Mouse (Mus musculus): ENCODE data around the gene Ndufaf8. TPM values are rescaled to one million over a fixed set of nuclear protein-coding genes. Genes with fewer than 3 reads are reported as not detected.

Gene Ndufaf8
- polyA plus RNA-seq, 1 experiment from 2014 or later, result 92.2 TPM

- peaks cover 16% of the 10 kb centered on the region for H3K27me3 ChIP-seq (ENCODE audit: insufficient read depth, poor library complexity, severe bottlenecking)
- no peak overlapping the region for H3K4me3 ChIP-seq
- 39% methylated on average over 11 of the region's 11 CpGs for WGBS
- no peak for DNase-seq (ENCODE audit: low spot score)
- no peaks in the 10 kb centered on the region for H3K9me3 ChIP-seq
- peaks cover 92% of the 10 kb centered on the region for H3K36me3 ChIP-seq
- H3K4me1 ChIP-seq, result peaks cover 74% of the 10 kb centered on the region
- H3K27ac ChIP-seq, result peak overlapping the region; percentile 17; the same call in 1 of the 2 replicates
Observed at GRCm38 (mm10) chr11:120069261-120069660, 29.5 kb upstream of the Ndufaf8 start.

DNA sequence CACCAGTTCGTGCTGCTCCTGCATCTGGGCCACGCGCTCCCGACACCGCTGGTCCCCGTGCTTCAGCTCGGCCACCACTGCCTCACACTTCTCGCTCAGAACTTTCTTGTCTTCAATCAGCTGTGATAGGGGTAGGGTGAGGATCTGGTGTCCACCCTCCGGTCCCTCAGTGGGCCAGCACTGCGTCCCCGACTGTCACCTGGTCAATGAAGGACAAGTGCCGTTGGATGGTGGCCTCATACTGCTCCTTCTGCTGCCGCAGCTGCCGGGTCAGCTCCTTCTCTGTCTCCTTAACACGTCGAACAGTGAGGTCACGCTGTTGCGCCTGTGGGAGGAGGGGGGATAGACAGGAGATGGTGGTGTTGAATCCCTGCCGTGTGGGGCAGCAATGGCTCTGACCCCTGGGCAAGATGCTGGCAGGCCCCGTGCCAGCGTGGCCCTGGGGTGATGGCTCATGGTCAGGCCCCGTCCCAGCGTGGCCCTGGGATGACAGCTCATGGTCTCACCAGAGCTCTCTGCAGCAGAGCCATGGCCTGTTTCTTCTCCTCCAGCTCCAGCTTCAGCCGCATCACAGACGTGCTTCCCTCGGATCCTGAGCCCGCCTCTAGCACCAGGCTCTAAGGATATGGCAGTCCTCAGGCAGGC lies 28.3 kb upstream of the Ndufaf8 start:
- Histone ChIP-seq H3K27ac (no peak overlapping the region), H3K4me1 (peaks cover 71% of the 10 kb centered on the region), H3K4me3 (no peak overlapping the region), H3K27me3 (ENCODE audit: insufficient read depth, poor library complexity, severe bottlenecking) (peaks cover 8% of the 10 kb centered on the region; the same call in 1 of the 2 replicates), H3K9me3 (no peaks in the 10 kb centered on the region), H3K36me3 (peaks cover 93% of the 10 kb centered on the region)
- DNase-seq (ENCODE audit: low spot score), result no peak
- WGBS, result 90% methylated on average over 27 of the region's 27 CpGs

DNA sequence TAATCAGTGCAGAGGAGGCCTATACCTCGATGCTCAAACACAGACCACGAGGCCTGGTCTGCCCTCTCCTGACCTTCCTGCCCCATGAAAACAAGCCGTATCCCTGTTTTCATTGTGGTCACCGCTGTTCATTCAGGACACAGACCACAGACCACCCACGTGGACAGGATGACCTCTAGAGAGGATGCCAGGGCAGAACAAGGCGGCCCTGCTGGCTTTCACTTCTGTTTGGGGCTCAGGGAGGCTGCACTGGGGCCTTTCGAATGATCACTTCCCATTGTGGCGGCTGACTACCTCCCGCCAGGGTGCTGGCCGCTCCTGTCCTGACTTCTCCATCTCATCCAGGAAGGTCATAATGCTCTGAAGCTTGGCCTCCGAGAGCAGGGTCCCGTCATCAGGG lies 27.7 kb upstream of the Ndufaf8 start:
- Histone ChIP-seq H3K27me3 (ENCODE audit: insufficient read depth, poor library complexity, severe bottlenecking) (peaks cover 8% of the 10 kb centered on the region; the same call in 1 of the 2 replicates), H3K4me3 (no peak overlapping the region), H3K4me1 (peaks cover 68% of the 10 kb centered on the region), H3K36me3 (peaks cover 97% of the 10 kb centered on the region), H3K27ac (no peak overlapping the region), H3K9me3 (no peaks in the 10 kb centered on the region)
- 73% methylated on average over 12 of the region's 12 CpGs for WGBS
- no peak for DNase-seq (ENCODE audit: low spot score)

DNA sequence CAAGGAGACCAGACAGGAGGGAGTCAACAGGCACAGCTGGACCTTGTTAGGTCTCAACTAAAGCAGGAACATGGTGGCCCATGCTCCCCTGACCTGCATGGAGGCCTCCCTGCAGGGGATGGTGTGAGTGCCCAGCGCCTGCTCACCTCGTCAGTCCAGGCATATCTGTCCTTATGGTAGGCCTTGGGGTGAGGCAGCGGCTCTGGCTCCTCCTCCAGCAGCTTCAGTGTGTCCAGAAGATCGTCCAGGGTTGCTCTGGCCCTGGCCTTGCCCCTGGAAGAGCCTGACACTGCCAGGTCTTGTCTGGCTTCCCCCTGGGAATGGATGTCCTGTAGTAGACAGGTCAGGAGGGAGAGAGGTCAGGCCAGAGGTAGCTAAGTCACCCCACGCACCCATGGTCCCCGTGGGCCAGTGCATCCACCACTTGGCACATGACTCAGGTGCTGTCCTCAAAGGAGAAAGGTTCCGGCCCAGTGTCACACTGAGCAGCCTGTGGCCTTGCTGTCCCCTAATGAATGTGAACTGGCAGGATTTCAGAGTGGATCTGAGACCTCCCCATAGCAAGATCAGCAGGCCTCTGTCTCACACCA lies 26.9 kb upstream of the Ndufaf8 start:
- H3K27ac ChIP-seq, result no peak overlapping the region
- DNase-seq (ENCODE audit: low spot score), result no peak
- no peak overlapping the region for H3K4me3 ChIP-seq
- H3K36me3 ChIP-seq, result peaks cover 97% of the 10 kb centered on the region
- peaks cover 4% of the 10 kb centered on the region; the same call in 1 of the 2 replicates for H3K27me3 ChIP-seq (ENCODE audit: insufficient read depth, poor library complexity, severe bottlenecking)
- peaks cover 60% of the 10 kb centered on the region for H3K4me1 ChIP-seq
- 83% methylated on average over 7 of the region's 7 CpGs for WGBS
- H3K9me3 ChIP-seq, result no peaks in the 10 kb centered on the region

DNA sequence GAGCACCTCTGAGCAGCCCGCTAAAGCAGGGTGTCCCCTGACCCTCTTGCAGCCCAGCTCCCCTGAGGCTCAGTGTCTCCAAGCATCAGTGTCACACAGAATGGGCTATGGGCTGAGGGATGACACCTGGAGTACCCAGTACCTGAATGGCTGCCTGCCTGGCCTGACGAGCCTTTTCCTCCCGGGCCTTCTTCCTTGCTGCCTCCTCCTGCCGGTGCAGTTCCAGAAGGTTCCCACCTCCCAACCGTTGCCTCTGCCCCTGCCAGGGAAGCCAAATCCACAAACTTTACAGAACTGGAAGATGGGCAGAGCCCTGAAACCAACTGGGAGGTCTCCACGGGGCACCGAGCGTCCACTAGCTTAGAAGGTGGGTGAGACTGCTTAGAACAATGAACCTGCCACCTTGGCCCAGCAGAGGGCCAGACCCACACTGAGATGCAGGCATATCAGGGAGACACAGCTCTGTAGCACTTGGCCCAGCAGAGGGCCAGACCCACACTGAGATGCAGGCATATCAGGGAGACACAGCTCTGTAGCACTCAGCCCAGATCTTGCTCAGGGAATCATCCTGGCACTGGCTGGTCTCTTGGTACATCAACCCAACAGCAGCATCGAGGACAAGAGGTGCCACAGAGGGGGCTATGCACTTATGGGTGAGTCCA lies 25.6 kb upstream of the Ndufaf8 start:
- Histone ChIP-seq H3K4me3 (no peak overlapping the region), H3K27ac (no peak overlapping the region), H3K9me3 (no peaks in the 10 kb centered on the region), H3K36me3 (peaks cover 95% of the 10 kb centered on the region), H3K4me1 (peaks cover 48% of the 10 kb centered on the region), H3K27me3 (ENCODE audit: insufficient read depth, poor library complexity, severe bottlenecking) (no peaks in the 10 kb centered on the region)
- 87% methylated on average over 9 of the region's 9 CpGs for WGBS
- DNase-seq (ENCODE audit: low spot score), result no peak

DNA sequence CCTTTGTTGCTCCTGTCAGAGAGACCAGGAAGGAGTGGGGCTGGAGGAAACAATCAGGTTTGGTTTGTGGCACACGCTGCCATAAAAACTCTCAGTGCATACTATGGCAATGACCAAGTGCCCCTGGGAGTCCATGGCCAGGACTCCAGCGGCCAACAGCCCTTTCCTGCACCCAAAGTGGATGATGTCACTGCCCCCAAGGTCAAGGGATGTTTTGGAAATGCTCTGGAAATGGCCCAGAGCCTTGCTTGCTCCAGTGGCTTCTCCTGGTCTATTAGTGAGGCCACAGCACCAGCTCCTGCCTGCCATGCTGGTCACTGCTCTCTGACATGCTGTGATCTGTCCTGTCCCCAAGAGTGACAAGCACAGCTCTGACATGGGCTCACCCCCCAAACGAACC lies 22.5 kb upstream of the Ndufaf8 start:
- peaks cover 98% of the 10 kb centered on the region for H3K36me3 ChIP-seq

GRCm38 (mm10) chr11:120080282-120080681 lies 18.4 kb upstream of the Ndufaf8 start:
- no peak overlapping the region for H3K4me3 ChIP-seq
- H3K27me3 ChIP-seq (ENCODE audit: insufficient read depth, poor library complexity, severe bottlenecking), result no peaks in the 10 kb centered on the region
- H3K9me3 ChIP-seq, result no peaks in the 10 kb centered on the region
- no peak for DNase-seq (ENCODE audit: low spot score)
- WGBS, result 92% methylated on average over 6 of the region's 6 CpGs
- no peak overlapping the region for H3K27ac ChIP-seq
- peaks cover 84% of the 10 kb centered on the region for H3K36me3 ChIP-seq
- peaks cover 20% of the 10 kb centered on the region for H3K4me1 ChIP-seq

More for the DNA sequence above, 22.5 kb upstream of the Ndufaf8 start:
- Histone ChIP-seq H3K9me3 (no peaks in the 10 kb centered on the region), H3K4me1 (0 out of 2 replicates have a peak, but pooled peaks cover 19% of the 10 kb centered on the region), H3K27me3 (ENCODE audit: insufficient read depth, poor library complexity, severe bottlenecking) (no peaks in the 10 kb centered on the region), H3K27ac (no peak overlapping the region), H3K4me3 (no peak overlapping the region)
- WGBS, result 73% methylated on average over 3 of the region's 3 CpGs
- no peak for DNase-seq (ENCODE audit: low spot score)

GRCm38 (mm10) chr11:120085891-120086627 lies 12.7 kb upstream of the Ndufaf8 start:
- no peak for DNase-seq (ENCODE audit: low spot score)
- under 1% methylated on average over 25 of the region's 25 CpGs for WGBS
- peaks cover 34% of the 10 kb centered on the region for H3K4me1 ChIP-seq
- no peaks in the 10 kb centered on the region for H3K9me3 ChIP-seq
- no peaks in the 10 kb centered on the region for H3K27me3 ChIP-seq (ENCODE audit: insufficient read depth, poor library complexity, severe bottlenecking)
- H3K36me3 ChIP-seq, result peaks cover 37% of the 10 kb centered on the region
- H3K4me3 ChIP-seq, result peak overlapping the region; percentile 91
- H3K27ac ChIP-seq, result peak overlapping the region; percentile 94

DNA sequence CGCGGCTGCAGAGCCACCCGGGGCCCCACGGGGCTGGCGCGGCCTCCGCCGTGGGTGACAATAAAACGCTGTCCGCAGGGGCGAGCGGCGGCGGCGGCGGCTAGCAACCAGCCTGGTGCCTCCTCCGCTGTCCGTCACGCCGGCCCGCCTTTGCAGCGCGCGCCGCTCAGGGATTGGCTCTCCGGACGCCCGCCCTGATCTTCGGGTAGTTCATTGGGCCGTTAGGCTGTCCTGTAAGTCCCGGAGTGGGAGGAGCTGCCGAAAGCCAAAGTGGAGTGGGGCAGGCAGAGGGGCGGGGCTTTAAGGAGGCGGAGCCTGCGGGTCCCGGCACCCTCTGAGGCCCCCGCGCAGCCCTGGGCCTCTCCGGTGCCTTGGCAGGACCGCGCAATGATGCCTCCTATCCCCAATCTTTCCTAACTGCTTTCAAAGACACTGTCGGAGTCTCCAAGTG lies 12.0 kb upstream of the Ndufaf8 start, which contains the start of gene Cep131:
TSS of gene Cep131 (minus strand) at position 126 of the 451 bp plus-strand sequence.
- Histone ChIP-seq H3K27ac (peak within 1 kb of the TSS; percentile 94), H3K36me3 (peaks cover 38% of the 10 kb centered on the region), H3K4me1 (peaks cover 34% of the 10 kb centered on the region), H3K27me3 (ENCODE audit: insufficient read depth, poor library complexity, severe bottlenecking) (no peaks in the 10 kb centered on the region), H3K9me3 (no peaks in the 10 kb centered on the region), H3K4me3 (peak within 1 kb of the TSS; percentile 91)
- DNase-seq (ENCODE audit: low spot score), result peak; percentile 99
- WGBS, result under 1% methylated on average over 42 of the region's 42 CpGs

GRCm38 (mm10) chr11:120090661-120091060 lies 8.1 kb upstream of the Ndufaf8 start:
- Histone ChIP-seq H3K36me3 (peaks cover 55% of the 10 kb centered on the region), H3K9me3 (no peaks in the 10 kb centered on the region), H3K27me3 (ENCODE audit: insufficient read depth, poor library complexity, severe bottlenecking) (no peaks in the 10 kb centered on the region), H3K4me3 (no peak overlapping the region), H3K4me1 (peaks cover 20% of the 10 kb centered on the region), H3K27ac (no peak overlapping the region)
- 90% methylated on average over 4 of the region's 4 CpGs for WGBS
- DNase-seq (ENCODE audit: low spot score), result no peak

- Histone ChIP-seq H3K4me3 (no peak overlapping the region), H3K9me3 (no peaks in the 10 kb centered on the region), H3K27me3 (ENCODE audit: insufficient read depth, poor library complexity, severe bottlenecking) (no peaks in the 10 kb centered on the region), H3K27ac (no peak overlapping the region), H3K4me1 (peaks cover 13% of the 10 kb centered on the region), H3K36me3 (peaks cover 67% of the 10 kb centered on the region)
- WGBS, result 81% methylated on average over 23 of the region's 23 CpGs
- no peak for DNase-seq (ENCODE audit: low spot score)
Observed at GRCm38 (mm10) chr11:120092817-120093591, 5.7 kb upstream of the Ndufaf8 start.

GRCm38 (mm10) chr11:120101036-120101435 lies 2.3 kb downstream of the Ndufaf8 start:
- Histone ChIP-seq H3K4me3 (no peak overlapping the region), H3K36me3 (peaks cover 48% of the 10 kb centered on the region), H3K4me1 (peaks cover 35% of the 10 kb centered on the region), H3K27ac (peak overlapping the region; percentile 77), H3K27me3 (ENCODE audit: insufficient read depth, poor library complexity, severe bottlenecking) (no peaks in the 10 kb centered on the region), H3K9me3 (no peaks in the 10 kb centered on the region)
- WGBS, result 10% methylated on average over 3 of the region's 3 CpGs
- DNase-seq (ENCODE audit: low spot score), result peak; percentile 92
